ENCODE assay signal across 8 mouse cellular contexts in the genomic region with DNA sequence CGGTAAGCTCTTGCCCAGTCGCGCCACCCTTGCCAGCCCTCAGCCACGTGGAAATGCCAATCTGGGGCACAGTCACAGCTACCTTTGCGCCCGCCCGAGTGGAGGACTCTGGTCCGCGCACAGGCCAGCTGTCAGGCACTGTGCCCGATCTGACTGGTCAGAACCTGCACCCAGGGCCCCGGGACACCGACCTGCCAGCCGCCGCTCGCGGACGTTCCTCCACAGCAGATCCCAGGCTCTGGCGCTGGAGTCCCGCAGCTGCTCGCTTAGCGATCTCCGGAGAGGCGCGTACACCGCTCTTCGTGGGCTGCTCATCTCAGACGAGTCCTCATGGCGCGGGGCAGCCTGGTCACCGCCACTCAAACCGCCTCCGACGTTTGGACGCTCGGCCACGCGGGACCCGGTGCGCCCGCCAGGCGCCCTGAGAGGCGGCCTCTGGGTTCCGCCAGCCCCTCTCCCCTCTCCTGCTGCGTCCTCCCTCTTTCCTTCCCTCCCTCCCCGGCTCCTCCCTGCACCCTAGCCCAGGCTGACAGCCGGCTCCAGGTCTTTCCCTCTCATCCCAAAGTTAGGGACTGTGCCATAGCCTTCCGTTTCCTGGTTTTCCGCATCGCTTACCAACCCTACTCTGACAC. TPM values are rescaled to one million over a fixed set of nuclear protein-coding genes. Genes with fewer than 3 reads are reported as not detected.
DNase-seq lines count a peak whose midpoint lies in the region; ATAC-seq lines count a peak whose summit lies in the region.

Stard13 (minus strand) TSS at position 437 of the 632 bp plus-strand sequence.

- peak; percentile 50 for DNase-seq in ZHBTc4 (ENCODE audit: low read depth, low spot score)
- peak; percentile 53 to 56 for DNase-seq in cerebellum, postnatal 10 days
- peak; percentile 70 for DNase-seq in gastrocnemius, postnatal 10 days
- DNase-seq in hindbrain, embryonic 14.5 days (ENCODE audit: low spot score): no peak
- DNase-seq in left cerebral cortex, postnatal 14 days (ENCODE audit: low spot score in 2 of 2): peak; percentile 20 to 34
- peak; percentile 63 for DNase-seq in right cerebral cortex, postnatal 25 days
- DNase-seq in spleen, adult 12 weeks (ENCODE audit: low spot score): no peak

- peak within 1 kb of the TSS; percentile 69 for H3K9ac ChIP-seq in hindbrain, embryonic 14.5 days

- H3K27ac ChIP-seq in hindbrain, embryonic 14.5 days: no peak within 1 kb of the TSS

- WGBS in hindbrain, embryonic 14.5 days: under 1% methylated on average over 49 of the region's 49 CpGs

- H3K36me3 ChIP-seq in hindbrain, embryonic 14.5 days (replicated peaks; ENCODE audit: control insufficient read depth, insufficient read depth): no peaks in the 10 kb centered on the region

- H3K4me2 ChIP-seq in hindbrain, embryonic 14.5 days (replicated peaks): peak within 1 kb of the TSS; percentile 95

- ATAC-seq in hindbrain, embryonic 14.5 days (ENCODE audit: low FRiP score): peak; percentile 66; the same call in 1 of the 2 replicates
- peak; percentile 51 for ATAC-seq in megakaryocyte progenitor cell, adult 5-6 weeks (replicated peaks; ENCODE audit: poor library complexity)

- H3K27me3 ChIP-seq in hindbrain, embryonic 14.5 days (ENCODE audit: control insufficient read depth, insufficient read depth, low read length): peaks cover 16% of the 10 kb centered on the region; the same call in 1 of the 2 replicates

- peak within 1 kb of the TSS; percentile 49 for H3K4me3 ChIP-seq in hindbrain, embryonic 14.5 days (replicated peaks; ENCODE audit: low read length)

- peaks cover 6% of the 10 kb centered on the region for H3K4me1 ChIP-seq in hindbrain, embryonic 14.5 days (replicated peaks; ENCODE audit: control insufficient read depth, insufficient read depth, low read length)

- H3K9me3 ChIP-seq in hindbrain, embryonic 14.5 days (ENCODE audit: control insufficient read depth, low read length): no peaks in the 10 kb centered on the region

- intact Hi-C loops in left cerebral cortex, postnatal 14 days (cut with DNase I): loop anchor here (10.0 kb wide), 1 partner anchor 131 kb away; no protein-coding TSS in a partner anchor

RNA-seq across cellular contexts. Expression of gene Stard13, which starts in this region (rescaled TPM):
- total RNA-seq in gastrocnemius, postnatal 10 days (2021): 10 to 100 TPM; 19.1 to 26.0 TPM
- 6.0 and 7.1 TPM in 2 replicates for polyA plus RNA-seq in hindbrain, embryonic 14.5 days (2014; fragmentation: Nextera tagmentation; extraction: Ambion mirVana)
- total RNA-seq in left cerebral cortex, postnatal 14 days (2021): 10 to 100 TPM; 10.7 to 11.7 TPM
- total RNA-seq in megakaryocyte progenitor cell, adult 5-6 weeks (2015): not detected in 2 replicates
- not detected in 2 replicates for total RNA-seq in megakaryocyte progenitor cell, adult 5-6 weeks (2017)

Comparison
In these comparisons a context has a peak if more than half of its experiments do, and no peak if none do; other contexts are left out.
1. RNA of gene Stard13 (total RNA-seq): 19.1 to 26.0 TPM in gastrocnemius, postnatal 10 days and 10.7 to 11.7 TPM in left cerebral cortex, postnatal 14 days; not detected in megakaryocyte progenitor cell, adult 5-6 weeks; every median in the first group is over 10 times any median in the second.
2. Peak in ATAC-seq in megakaryocyte progenitor cell, adult 5-6 weeks; RNA of the gene not detected or under 1 TPM.
3. DNase-seq: peak in ZHBTc4 (single experiment), cerebellum, postnatal 10 days (2 of 2), gastrocnemius, postnatal 10 days (single experiment), left cerebral cortex, postnatal 14 days (2 of 2) and right cerebral cortex, postnatal 25 days (single experiment); none in hindbrain, embryonic 14.5 days (single experiment) and spleen, adult 12 weeks (single experiment).